Mouse (Mus musculus) intestine, embryonic 16.5 days (tissue): Measurements from ENCODE around the gene OR5BS1P. TPM values are rescaled to one million over a fixed set of nuclear protein-coding genes. Genes with fewer than 3 reads are reported as not detected.

Source experiments
- ATAC-seq: fragments of 200-750 bp; cut with Nextera tagmentation; 2 replicates; pipeline ENCODE4 v1.8.0; 2017; ENCODE audit warnings: moderate TSS enrichment, moderate library complexity
- H3K27ac ChIP-seq: fragments of 300-500 bp; sonication (generic); 2 replicates; pipeline ENCODE4 v1.5.1; 2014; ENCODE audit warnings: mild to moderate bottlenecking, low read length
- H3K27me3 ChIP-seq: fragments of 300-500 bp; sonication (generic); replicated peaks from 2 replicates; pipeline ENCODE4 v1.6.1; 2014; ENCODE audit warnings: low read length, control low read depth, mixed read lengths; ENCODE audit not compliant: control insufficient read depth, insufficient read depth
- H3K36me3 ChIP-seq: fragments of 300-500 bp; sonication (generic); 2 replicates; pipeline ENCODE4 v1.6.1; 2014; ENCODE audit warnings: low read length, control low read depth; ENCODE audit not compliant: control insufficient read depth, insufficient read depth
- H3K4me1 ChIP-seq: fragments of 300-500 bp; sonication (generic); 2 replicates; pipeline ENCODE4 v1.6.1; 2014; ENCODE audit warnings: low read length, control low read depth, mixed read lengths; ENCODE audit not compliant: control insufficient read depth, insufficient read depth
- H3K4me2 ChIP-seq: fragments of 300-500 bp; sonication (generic); 2 replicates; pipeline ENCODE4 v1.6.1; 2014; ENCODE audit warnings: low read depth, low read length, control low read depth
- H3K4me3 ChIP-seq: fragments of 300-500 bp; sonication (generic); 2 replicates; pipeline ENCODE4 v1.5.1; 2014; ENCODE audit warnings: mild to moderate bottlenecking, low read length
- H3K9ac ChIP-seq: fragments of 300-500 bp; sonication (generic); 2 replicates; pipeline ENCODE4 v1.6.1; 2014; ENCODE audit warnings: low read depth, low read length
- H3K9me3 ChIP-seq: fragments of 300-500 bp; sonication (generic); 2 replicates; pipeline ENCODE4 v1.6.1; 2016; ENCODE audit warnings: low read length, control low read depth; ENCODE audit not compliant: control insufficient read depth
- WGBS: fragments of 180-500 bp; shearing (Covaris S2); extraction: QIAGEN DNeasy Blood & Tissue Kit; methylation state at CpG from one replicate; pipeline ENCODE4 v1.1.7; 2014; 5-methylcytosine and 5-hydroxymethylcytosine counted together
- polyA plus RNA-seq: library from polyadenylated mRNA; unstranded; fragments of >200 nt; fragmentation: Nextera tagmentation; extraction: Ambion mirVana; gene quantifications from 2 replicates; pipeline ENCODE4 v1.2.1, GENCODE M21; 2015

The OR5BS1P gene
- polyA plus RNA-seq, 1 experiment from 2014 or later, result not detected

DNA sequence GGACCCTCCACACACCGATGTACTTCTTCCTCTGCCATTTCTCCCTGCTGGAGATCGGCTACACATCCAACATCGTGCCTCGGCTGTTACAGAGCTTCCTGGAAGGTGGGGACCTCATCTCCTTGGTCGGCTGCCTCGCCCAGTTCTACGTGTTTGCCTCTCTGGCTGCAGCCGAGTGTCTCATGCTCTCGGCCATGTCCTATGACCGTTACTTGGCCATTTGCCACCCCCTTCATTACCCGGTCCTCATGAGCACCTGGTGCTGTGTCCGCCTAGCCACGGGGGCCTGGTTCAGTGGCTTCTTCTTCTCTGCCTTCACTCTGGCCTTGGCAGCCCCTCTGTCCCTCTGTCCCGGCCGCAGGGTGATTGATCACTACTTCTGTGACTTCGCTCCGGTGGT, 27.9 kb downstream of the OR5BS1P start:
- Histone ChIP-seq H3K27me3 (no peaks in the 10 kb centered on the region), H3K9ac (no peak overlapping the region), H3K36me3 (no peaks in the 10 kb centered on the region), H3K9me3 (no peaks in the 10 kb centered on the region), H3K4me1 (no peaks in the 10 kb centered on the region), H3K4me3 (no peak overlapping the region), H3K4me2 (no peak overlapping the region), H3K27ac (no peak overlapping the region)
- ATAC-seq, result no peak
- 85% methylated on average over 17 of the region's 17 CpGs for WGBS

- Histone ChIP-seq H3K27ac (no peak overlapping the region), H3K27me3 (no peaks in the 10 kb centered on the region), H3K9me3 (no peaks in the 10 kb centered on the region), H3K36me3 (no peaks in the 10 kb centered on the region), H3K9ac (no peak overlapping the region), H3K4me2 (no peak overlapping the region), H3K4me3 (no peak overlapping the region), H3K4me1 (no peaks in the 10 kb centered on the region)
- WGBS, result 82% methylated on average over 3 of the region's 3 CpGs
- no peak for ATAC-seq
Measured at GRCm38 (mm10) chr15:98503317-98503716, 33.6 kb downstream of the OR5BS1P start.

- no peak overlapping the region for H3K27ac ChIP-seq
- H3K4me3 ChIP-seq, result no peak overlapping the region
- WGBS, result 16% methylated on average over 18 of the region's 18 CpGs
- H3K4me2 ChIP-seq, result no peak overlapping the region
- no peaks in the 10 kb centered on the region for H3K9me3 ChIP-seq
- H3K36me3 ChIP-seq, result no peaks in the 10 kb centered on the region
- no peak overlapping the region for H3K9ac ChIP-seq
- no peaks in the 10 kb centered on the region for H3K27me3 ChIP-seq
- no peaks in the 10 kb centered on the region for H3K4me1 ChIP-seq
- ATAC-seq, result no peak
Measured at GRCm38 (mm10) chr15:98504514-98504913, 34.8 kb downstream of the OR5BS1P start.

- no peak for ATAC-seq
- WGBS, result 74% methylated on average over 9 of the region's 9 CpGs
- Histone ChIP-seq H3K27me3 (no peaks in the 10 kb centered on the region), H3K9me3 (no peaks in the 10 kb centered on the region), H3K9ac (no peak overlapping the region), H3K36me3 (no peaks in the 10 kb centered on the region), H3K27ac (no peak overlapping the region), H3K4me2 (no peak overlapping the region), H3K4me3 (no peak overlapping the region), H3K4me1 (peaks cover 5% of the 10 kb centered on the region; the same call in 1 of the 2 replicates)
Measured at GRCm38 (mm10) chr15:98506253-98506957, 36.7 kb downstream of the OR5BS1P start.

GRCm38 (mm10) chr15:98507321-98507720, 37.6 kb downstream of the OR5BS1P start:
- Histone ChIP-seq H3K9me3 (no peaks in the 10 kb centered on the region), H3K4me1 (peaks cover 5% of the 10 kb centered on the region; the same call in 1 of the 2 replicates), H3K36me3 (no peaks in the 10 kb centered on the region), H3K4me3 (no peak overlapping the region), H3K4me2 (no peak overlapping the region), H3K27me3 (no peaks in the 10 kb centered on the region), H3K9ac (no peak overlapping the region), H3K27ac (no peak overlapping the region)
- 89% methylated on average over 6 of the region's 6 CpGs for WGBS
- ATAC-seq, result no peak

GRCm38 (mm10) chr15:98509387-98509786, 39.7 kb downstream of the OR5BS1P start:
- H3K9ac ChIP-seq, result no peak overlapping the region
- WGBS, result 52% methylated on average over 2 of the region's 2 CpGs
- no peaks in the 10 kb centered on the region for H3K36me3 ChIP-seq
- H3K27me3 ChIP-seq, result no peaks in the 10 kb centered on the region
- peaks cover 5% of the 10 kb centered on the region; the same call in 1 of the 2 replicates for H3K4me1 ChIP-seq
- no peak for ATAC-seq
- no peak overlapping the region for H3K4me2 ChIP-seq
- no peak overlapping the region for H3K27ac ChIP-seq
- H3K4me3 ChIP-seq, result no peak overlapping the region
- H3K9me3 ChIP-seq, result no peaks in the 10 kb centered on the region

DNA sequence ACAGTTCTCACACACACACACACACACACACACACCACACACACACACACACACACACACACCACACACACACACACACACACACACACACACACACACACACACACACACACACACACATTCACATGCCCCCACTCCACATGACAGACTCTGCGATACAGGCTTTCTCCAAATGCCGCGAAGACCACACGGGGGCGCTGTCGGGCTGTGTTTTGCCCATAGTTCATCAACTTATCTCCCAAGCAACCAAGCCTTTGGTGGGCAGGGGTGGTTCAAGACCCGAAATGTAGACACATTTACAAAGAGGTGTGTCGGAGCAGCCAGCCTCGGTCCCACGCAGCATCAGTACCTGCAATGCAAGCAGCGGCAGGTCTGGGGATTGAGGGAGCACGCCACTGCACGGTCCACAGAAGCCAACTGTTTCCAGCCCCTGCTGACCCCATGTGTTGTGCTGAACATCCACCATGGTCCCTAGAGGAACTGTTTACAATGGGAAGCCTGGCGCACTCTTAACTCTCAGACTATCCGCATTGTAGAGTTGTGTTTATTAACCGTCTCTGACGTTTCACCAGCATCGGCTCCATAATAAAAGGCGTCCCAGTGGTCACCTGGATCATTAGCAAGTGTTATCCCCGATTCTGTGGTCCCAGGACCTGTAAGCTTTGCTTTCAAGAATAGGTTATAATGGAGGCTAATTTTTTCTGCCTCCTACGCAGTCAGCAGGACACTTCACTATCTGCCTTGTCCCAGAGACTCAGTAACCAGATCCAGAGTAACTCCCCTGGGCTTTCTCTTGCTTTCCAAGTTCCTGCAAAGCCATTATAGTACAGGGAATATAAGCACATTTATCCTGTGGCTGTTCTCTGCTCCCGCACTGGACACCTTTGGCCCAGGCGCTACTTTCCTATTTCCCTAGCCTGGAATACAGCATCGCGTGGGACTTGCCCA, 41.0 kb downstream of the OR5BS1P start:
- Histone ChIP-seq H3K36me3 (no peaks in the 10 kb centered on the region), H3K4me3 (peak overlapping the region; percentile 26; the same call in 1 of the 2 replicates), H3K27ac (0 out of 2 replicates have a peak overlapping the region, but pooled peaks have one; percentile 9), H3K4me1 (peaks cover 5% of the 10 kb centered on the region; the same call in 1 of the 2 replicates), H3K27me3 (no peaks in the 10 kb centered on the region), H3K4me2 (peak overlapping the region; percentile 50), H3K9ac (0 out of 2 replicates have a peak overlapping the region, but pooled peaks have one; percentile 3), H3K9me3 (no peaks in the 10 kb centered on the region)
- WGBS, result 21% methylated on average over 25 of the region's 25 CpGs
- peak; percentile 23; the same call in 1 of the 2 replicates for ATAC-seq

GRCm38 (mm10) chr15:98511386-98511928, 41.8 kb downstream of the OR5BS1P start:
- Histone ChIP-seq H3K9me3 (no peaks in the 10 kb centered on the region), H3K9ac (no peak overlapping the region), H3K4me2 (no peak overlapping the region), H3K27ac (0 out of 2 replicates have a peak overlapping the region, but pooled peaks have one; percentile 9), H3K36me3 (no peaks in the 10 kb centered on the region), H3K27me3 (no peaks in the 10 kb centered on the region), H3K4me1 (peaks cover 5% of the 10 kb centered on the region; the same call in 1 of the 2 replicates), H3K4me3 (no peak overlapping the region)
- ATAC-seq, result no peak
- WGBS, result 66% methylated on average over 13 of the region's 13 CpGs

GRCm38 (mm10) chr15:98512232-98512631, 42.5 kb downstream of the OR5BS1P start:
- H3K27ac ChIP-seq, result no peak overlapping the region
- H3K9me3 ChIP-seq, result no peaks in the 10 kb centered on the region
- no peak overlapping the region for H3K4me2 ChIP-seq
- peaks cover 5% of the 10 kb centered on the region; the same call in 1 of the 2 replicates for H3K4me1 ChIP-seq
- no peak overlapping the region for H3K4me3 ChIP-seq
- H3K9ac ChIP-seq, result no peak overlapping the region
- no peaks in the 10 kb centered on the region for H3K27me3 ChIP-seq
- WGBS, result 70% methylated on average over 8 of the region's 8 CpGs
- no peaks in the 10 kb centered on the region for H3K36me3 ChIP-seq
- ATAC-seq, result no peak
